Mouse (Mus musculus) liver, embryonic 14.5 days (tissue): ENCODE results near the gene Cpvl. TPM values are rescaled to one million over a fixed set of nuclear protein-coding genes. Genes with fewer than 3 reads are reported as not detected.

Experiments used
- ATAC-seq: fragments of 200-750 bp; cut with Nextera tagmentation; 2 replicates; pipeline ENCODE4 v1.8.0; 2017; ENCODE audit warnings: moderate number of reproducible peaks, mild to moderate bottlenecking, moderate library complexity; ENCODE audit not compliant: insufficient read depth
- DNase-seq, 3 experiments: peaks; one replicate each; pipeline ENCODE4 v3.0.0-alpha.2; 2012 to 2013; ENCODE audit warnings: low read depth in 3 of 3, low spot score in 3 of 3
- H3K27ac ChIP-seq: fragments of 300-500 bp; sonication (generic); 2 replicates; pipeline ENCODE4 v1.5.1; 2014; ENCODE audit warnings: moderate library complexity, mild to moderate bottlenecking, control low read depth, inconsistent platforms
- H3K27me3 ChIP-seq: fragments of 300-500 bp; sonication (generic); 2 replicates; pipeline ENCODE4 v1.6.1; 2014; ENCODE audit warnings: mild to moderate bottlenecking, low read length, moderate library complexity; ENCODE audit not compliant: control insufficient read depth, insufficient read depth
- H3K36me3 ChIP-seq: fragments of 300-500 bp; sonication (generic); replicated peaks from 2 replicates; pipeline ENCODE4 v1.6.1; 2014; ENCODE audit warnings: low read depth; ENCODE audit not compliant: control insufficient read depth, insufficient read depth
- H3K4me1 ChIP-seq, 2 experiments: fragments of 200-500 bp in 1 of 2; fragments of 300-500 bp in 1 of 2; sonication (generic) in 1 of 2; replicated peaks; 2 replicates each; pipeline ENCODE4 v1.6.1; 2012 to 2014; ENCODE audit warnings: antibody characterized with exemption in 1 of 2, inconsistent platforms in 1 of 2, low read length in 1 of 2; ENCODE audit not compliant: control insufficient read depth in 2 of 2, insufficient read depth in 2 of 2
- H3K4me2 ChIP-seq: fragments of 300-500 bp; sonication (generic); 2 replicates; pipeline ENCODE4 v1.6.1; 2014; ENCODE audit warnings: low read depth, mild to moderate bottlenecking, control low read depth, moderate library complexity
- H3K4me3 ChIP-seq, 2 experiments: fragments of 200-500 bp in 1 of 2; fragments of 300-500 bp in 1 of 2; sonication (generic) in 1 of 2; 2 replicates each; pipeline ENCODE4 v1.5.1; 2012 to 2014; ENCODE audit warnings: low read depth in 2 of 2, low read length in 2 of 2, mild to moderate bottlenecking in 2 of 2, control low read depth in 1 of 2, inconsistent platforms in 1 of 2, moderate library complexity in 1 of 2; ENCODE audit not compliant: insufficient read depth in 1 of 2
- H3K9ac ChIP-seq: fragments of 300-500 bp; sonication (generic); replicated peaks from 2 replicates; pipeline ENCODE4 v1.6.1; 2014; ENCODE audit warnings: mild to moderate bottlenecking, control low read depth, moderate library complexity
- H3K9me3 ChIP-seq: fragments of 300-500 bp; sonication (generic); 2 replicates; pipeline ENCODE4 v1.6.1; 2016; ENCODE audit warnings: low read length, mixed read lengths; ENCODE audit not compliant: control insufficient read depth
- CTCF ChIP-seq: IDR thresholded peaks from 2 replicates; pipeline ENCODE4 v1.5.1; 2016; ENCODE audit warnings: antibody characterized with exemption, low read depth, control low read depth
- EP300 ChIP-seq: IDR thresholded peaks from 2 replicates; pipeline ENCODE4 v1.6.1; 2016; ENCODE audit warnings: antibody characterized with exemption, low read depth
- WGBS: fragments of 180-500 bp; shearing (Covaris S2); extraction: QIAGEN DNeasy Blood & Tissue Kit; methylation state at CpG from one replicate; pipeline ENCODE4 v1.1.7; 2014; ENCODE audit not compliant: insufficient replicate concordance; 5-methylcytosine and 5-hydroxymethylcytosine counted together
- polyA plus RNA-seq, 2 experiments: library from polyadenylated mRNA; depleted of rRNA in 1 of 2; stranded (reverse) in 1 of 2; unstranded in 1 of 2; fragments of >200 nt; fragmentation: Nextera tagmentation in 1 of 2; extraction: Ambion mirVana in 1 of 2; gene quantifications; 2 replicates each; pipeline versions ENCODE4 v1.2.1 to v1.2.3; 2012 to 2014

Gene Cpvl
- polyA plus RNA-seq, 2 experiments = not detected

DNA sequence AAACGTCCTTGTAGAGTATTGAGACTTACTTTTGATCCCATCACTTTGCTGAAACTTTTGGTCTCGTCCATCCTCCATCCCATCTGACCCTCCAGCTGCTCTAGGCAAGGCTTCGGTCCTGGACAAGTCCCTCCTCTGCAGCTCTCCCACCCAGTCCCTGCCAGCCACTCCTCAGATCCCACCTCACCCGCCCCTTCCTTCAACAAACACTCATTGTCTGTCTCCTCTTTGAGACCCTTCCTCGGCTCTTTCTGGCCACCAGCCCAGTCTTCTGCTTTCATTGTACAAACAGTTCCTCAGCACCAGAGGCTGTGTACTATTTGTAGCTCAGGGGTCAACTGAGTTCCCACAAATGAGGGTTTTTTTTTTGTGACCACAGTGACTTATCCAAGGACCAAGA lies 5.0 kb downstream of the Cpvl start:
- no peak for DNase-seq
- H3K4me3 ChIP-seq = no peak overlapping the region
- H3K27ac ChIP-seq = no peak overlapping the region
- ATAC-seq = no peak
- H3K9ac ChIP-seq = no peak overlapping the region
- H3K4me2 ChIP-seq = no peak overlapping the region
- 41% methylated on average over 5 of the region's 5 CpGs for WGBS
- no peaks in the 10 kb centered on the region for H3K36me3 ChIP-seq
- no peak for TF ChIP-seq CTCF
- no peak for TF ChIP-seq EP300
- H3K27me3 ChIP-seq = no peaks in the 10 kb centered on the region
- no peaks in the 10 kb centered on the region for H3K4me1 ChIP-seq
- no peaks in the 10 kb centered on the region for H3K9me3 ChIP-seq

DNA sequence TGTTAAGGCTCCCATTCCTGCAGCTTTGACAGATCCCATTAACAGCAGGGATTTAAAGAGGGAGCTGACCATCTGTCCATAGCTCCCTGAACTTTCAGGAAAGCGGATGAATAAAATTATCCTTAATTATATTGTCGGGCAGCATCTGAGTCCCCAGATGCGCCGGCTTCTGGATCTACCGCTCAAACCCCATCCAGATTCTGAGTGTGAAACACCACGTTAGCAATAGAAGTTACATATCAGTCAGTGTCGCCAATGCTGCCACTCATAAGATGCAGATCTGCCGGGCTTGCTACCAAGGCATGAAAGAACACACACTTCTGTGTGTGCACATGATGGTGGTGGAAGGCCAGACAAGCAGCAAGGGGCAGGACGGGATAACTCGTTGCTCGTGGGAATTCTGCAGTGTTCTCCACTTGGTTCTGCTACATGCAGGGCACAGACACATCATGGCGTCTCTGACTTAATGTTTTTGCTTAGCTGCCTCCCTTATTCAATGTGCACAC lies 6.2 kb downstream of the Cpvl start:
- no peak for TF ChIP-seq CTCF
- TF ChIP-seq EP300 = no peak
- H3K27ac ChIP-seq = no peak overlapping the region
- H3K4me1 ChIP-seq = no peaks in the 10 kb centered on the region
- no peaks in the 10 kb centered on the region for H3K36me3 ChIP-seq
- no peak for ATAC-seq
- H3K9me3 ChIP-seq = no peaks in the 10 kb centered on the region
- 65% methylated on average over 12 of the region's 12 CpGs for WGBS
- H3K27me3 ChIP-seq = no peaks in the 10 kb centered on the region
- H3K9ac ChIP-seq = no peak overlapping the region
- no peak overlapping the region for H3K4me3 ChIP-seq
- no peak overlapping the region for H3K4me2 ChIP-seq
- no peak for DNase-seq

DNA sequence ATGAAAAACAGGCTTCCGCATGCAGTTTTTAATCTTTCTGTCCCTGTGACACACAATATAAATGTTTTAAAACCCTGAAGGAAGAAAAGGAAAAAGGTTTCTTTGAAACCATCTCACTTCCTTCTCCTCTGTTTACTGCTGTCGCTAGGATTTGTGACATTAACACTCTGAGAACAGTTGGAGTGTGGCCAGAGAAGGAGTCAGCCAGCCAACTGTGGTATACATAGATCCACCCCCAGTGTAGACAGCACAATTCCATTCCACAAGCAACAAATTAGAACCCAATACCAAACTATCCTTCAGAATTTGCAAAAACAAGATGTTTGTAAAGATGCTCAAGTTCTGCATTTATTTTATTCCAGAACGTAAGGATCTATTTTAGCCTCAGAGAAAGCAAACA lies 6.7 kb downstream of the Cpvl start:
- Histone ChIP-seq H3K4me1 (no peaks in the 10 kb centered on the region), H3K27me3 (no peaks in the 10 kb centered on the region), H3K9ac (no peak overlapping the region), H3K4me3 (no peak overlapping the region), H3K27ac (no peak overlapping the region), H3K4me2 (no peak overlapping the region), H3K9me3 (no peaks in the 10 kb centered on the region), H3K36me3 (no peaks in the 10 kb centered on the region)
- no peak for TF ChIP-seq EP300
- TF ChIP-seq CTCF = no peak
- WGBS = 64% methylated on average over 3 of the region's 3 CpGs
- DNase-seq (no peak), ATAC-seq (no peak)

- H3K9me3 ChIP-seq = no peaks in the 10 kb centered on the region
- 61% methylated on average over 10 of the region's 10 CpGs for WGBS
- no peaks in the 10 kb centered on the region for H3K4me1 ChIP-seq
- no peak for DNase-seq
- TF ChIP-seq CTCF = no peak
- no peak for TF ChIP-seq EP300
- no peak overlapping the region for H3K9ac ChIP-seq
- H3K27ac ChIP-seq = no peak overlapping the region
- no peaks in the 10 kb centered on the region for H3K36me3 ChIP-seq
- no peak overlapping the region for H3K4me2 ChIP-seq
- no peak for ATAC-seq
- H3K4me3 ChIP-seq = no peak overlapping the region
- H3K27me3 ChIP-seq = no peaks in the 10 kb centered on the region
Observed at GRCm38 (mm10) chr6:53969081-53969480, 9.4 kb downstream of the Cpvl start.

GRCm38 (mm10) chr6:53968550-53968949 lies 9.9 kb downstream of the Cpvl start:
- no peak for DNase-seq
- H3K27me3 ChIP-seq = no peaks in the 10 kb centered on the region
- H3K9me3 ChIP-seq = no peaks in the 10 kb centered on the region
- ATAC-seq = no peak
- no peaks in the 10 kb centered on the region for H3K36me3 ChIP-seq
- WGBS = 70% methylated on average over 6 of the region's 6 CpGs
- no peak overlapping the region for H3K4me3 ChIP-seq
- H3K4me2 ChIP-seq = no peak overlapping the region
- H3K27ac ChIP-seq = no peak overlapping the region
- TF ChIP-seq CTCF = peak; percentile 53
- TF ChIP-seq EP300 = no peak
- no peak overlapping the region for H3K9ac ChIP-seq
- H3K4me1 ChIP-seq = no peaks in the 10 kb centered on the region

DNA sequence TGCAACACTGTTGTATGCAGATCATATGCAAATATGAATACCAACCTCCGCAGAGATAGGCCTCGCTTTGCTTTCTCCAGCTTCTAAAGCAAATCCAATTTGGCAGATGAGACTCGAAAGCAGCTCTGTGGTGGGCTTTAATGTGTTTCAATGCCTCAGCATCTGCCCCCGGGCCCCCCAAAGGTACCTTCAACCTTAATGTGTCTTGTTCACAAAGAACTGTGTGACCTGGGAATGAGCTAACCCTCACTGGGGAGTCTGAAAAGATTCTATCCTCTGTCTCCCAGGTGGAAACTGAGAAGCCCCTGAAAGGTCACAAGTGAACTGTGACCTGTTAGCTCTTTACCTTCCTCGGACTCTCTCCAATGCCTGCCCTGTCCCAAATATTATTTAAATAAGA lies 11.9 kb downstream of the Cpvl start:
- no peak overlapping the region for H3K27ac ChIP-seq
- DNase-seq (no peak), ATAC-seq (no peak)
- H3K9ac ChIP-seq = no peak overlapping the region
- H3K4me2 ChIP-seq = no peak overlapping the region
- H3K9me3 ChIP-seq = no peaks in the 10 kb centered on the region
- no peak for TF ChIP-seq CTCF
- TF ChIP-seq EP300 = no peak
- H3K27me3 ChIP-seq = no peaks in the 10 kb centered on the region
- no peaks in the 10 kb centered on the region for H3K4me1 ChIP-seq
- H3K36me3 ChIP-seq = no peaks in the 10 kb centered on the region
- WGBS = 57% methylated on average over 5 of the region's 5 CpGs
- H3K4me3 ChIP-seq = no peak overlapping the region
